Mouse (Mus musculus) brain, embryonic 14.5 days (tissue): ENCODE measurements at regions not wholly inside any gene's neighbourhood (a gene's known extent, or its start where the extent isn't known, plus 50 kb on each side); places are given as distances from the start of the nearest gene placed in this dataset.
A peak's percentile ranks its signal among the peaks of the same experiment; 100 is the strongest.

Experiments used
- DNase-seq: peaks from one replicate; pipeline ENCODE4 v3.0.0-alpha.2; 2011; ENCODE audit warnings: low read depth
- CTCF ChIP-seq: fragments of 200-500 bp; IDR thresholded peaks from 2 replicates; pipeline ENCODE4 v1.5.1; 2012; ENCODE audit warnings: inconsistent platforms, mild to moderate bottlenecking, moderate library complexity, borderline replicate concordance; ENCODE audit not compliant: insufficient read depth, insufficient read length; ENCODE audit errors: extremely low read depth
- POLR2A ChIP-seq: fragments of 200-500 bp; IDR thresholded peaks from 2 replicates; pipeline ENCODE4 v1.6.1; 2012; ENCODE audit warnings: mild to moderate bottlenecking, inconsistent platforms, borderline replicate concordance; ENCODE audit not compliant: poor library complexity, insufficient read depth, insufficient read length, severe bottlenecking; ENCODE audit errors: extremely low read depth

- DNase-seq = peak; percentile 85
- TF ChIP-seq POLR2A (no peak), CTCF (no peak)
These were observed 63.1 kb upstream of the Cep295 start for GRCm38 (mm10) chr9:15420677-15421076.

GRCm38 (mm10) chr9:15421864-15422263, 64.3 kb upstream of the Cep295 start:
- peak; percentile 92 for DNase-seq
- TF ChIP-seq CTCF = no peak
- TF ChIP-seq POLR2A = no peak

DNA sequence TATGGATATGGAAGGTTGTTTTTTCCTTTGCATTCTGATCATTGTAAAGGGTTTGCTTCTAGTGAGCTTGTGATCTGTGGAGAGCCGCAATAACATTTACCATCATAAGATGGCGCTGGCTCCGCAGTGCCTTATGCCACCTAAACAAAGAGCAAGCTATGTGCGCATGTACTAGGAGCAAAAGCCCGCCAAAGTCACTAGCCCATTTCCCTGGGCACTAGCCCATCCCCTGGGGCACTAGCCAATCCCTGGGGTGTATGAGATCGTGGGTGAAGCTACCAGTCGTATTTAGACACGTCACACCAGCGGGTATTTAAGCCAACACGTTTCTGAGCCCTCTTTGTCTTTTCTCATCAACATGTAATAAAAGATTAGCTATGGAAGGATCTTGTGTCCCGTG, 59.0 kb upstream of the Smco4 start:
- TF ChIP-seq CTCF = 0 out of 2 replicates have a peak, but pooled peaks have one; percentile 14
- peak; percentile 29 for DNase-seq

- peak; percentile 52 for DNase-seq
- TF ChIP-seq POLR2A (no peak), CTCF (no peak)
These were observed 53.8 kb upstream of the Smco4 start for GRCm38 (mm10) chr9:15439319-15439980.

GRCm38 (mm10) chr9:15442131-15442530, 51.1 kb upstream of the Smco4 start:
- TF ChIP-seq POLR2A (no peak), CTCF (no peak)
- DNase-seq = no peak
